Mouse (Mus musculus): ENCODE measurements around the gene Pla2g4d.
A peak's percentile ranks its signal among the peaks of the same experiment; 100 is the strongest.
"Not testable (repeated sequence)": the region's sequence is repeated elsewhere in the genome, so short reads cannot be mapped to it uniquely, and the experiment has no call there.

Gene Pla2g4d

DNA sequence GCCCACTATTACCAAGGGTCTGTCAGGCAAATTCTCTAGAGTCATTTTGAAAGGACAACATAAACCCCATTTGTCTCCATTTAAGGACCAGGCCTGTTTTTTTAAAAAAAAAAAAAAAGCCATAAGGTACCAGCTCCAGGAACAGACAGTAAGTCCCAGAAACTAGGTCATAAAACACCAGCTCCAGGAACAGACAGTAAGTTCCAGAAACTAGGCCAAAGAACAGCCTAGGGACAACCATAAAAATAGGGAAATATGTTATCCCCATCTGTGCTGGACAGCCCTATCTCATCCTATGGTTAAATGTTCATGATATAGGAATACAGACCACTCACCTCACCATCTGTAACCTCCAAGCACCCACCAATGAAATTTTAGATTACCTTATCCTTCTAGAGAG, 32.7 kb downstream of the Pla2g4d start:
- DNase-seq = no peak

DNA sequence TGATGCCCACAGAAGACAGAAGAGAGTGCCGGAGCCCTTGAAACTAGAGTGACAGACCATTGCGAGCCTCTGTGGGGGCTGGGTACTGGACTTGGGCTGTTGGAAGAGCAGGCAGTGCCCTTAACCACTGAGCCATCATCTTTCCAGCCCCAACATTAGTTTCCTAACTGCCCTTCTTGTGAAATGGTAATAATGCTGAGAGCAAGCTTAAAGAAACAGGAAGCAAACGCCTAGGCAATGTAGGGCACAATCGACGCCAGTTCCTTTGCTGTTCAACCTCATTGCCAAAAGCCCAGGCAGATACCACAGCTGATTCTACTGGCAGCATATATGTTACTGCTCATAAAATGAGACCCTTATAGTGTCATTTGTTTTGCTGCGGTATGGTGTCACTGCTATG, 36.4 kb downstream of the Pla2g4d start:
- DNase-seq = no peak

DNA sequence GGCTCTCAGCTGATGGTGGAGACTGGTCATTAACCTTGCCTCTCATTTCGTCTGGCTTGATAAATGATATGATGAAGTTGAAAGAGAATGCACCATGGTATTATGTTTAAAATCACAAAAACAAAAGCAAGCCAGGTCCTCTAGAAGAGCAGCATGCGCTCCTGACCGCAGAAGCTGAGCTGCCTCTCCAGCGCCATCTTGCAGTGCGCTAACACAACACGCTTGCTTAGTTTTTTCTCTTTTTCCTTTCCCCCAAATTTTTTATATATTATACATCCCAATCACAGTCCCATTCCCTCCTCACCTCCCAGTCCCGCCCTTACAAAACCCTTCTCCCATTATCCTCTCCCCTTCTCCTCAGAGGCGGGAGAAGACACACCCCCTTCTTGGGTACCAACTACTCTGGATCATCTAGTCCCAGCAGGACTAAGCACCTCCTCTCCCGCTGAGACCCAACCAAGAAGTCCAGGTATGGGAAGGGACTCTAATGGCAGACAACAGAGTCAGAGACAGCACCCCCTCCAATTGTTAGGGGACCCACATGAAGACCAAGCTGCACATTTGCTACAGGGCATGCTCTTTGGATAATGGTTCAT, 43.5 kb downstream of the Pla2g4d start:
- peak; percentile 40 for DNase-seq

GRCm38 (mm10) chr2:120244679-120245420, 44.1 kb downstream of the Pla2g4d start, which contains the start of gene Pla2g4e:
TSS of gene Pla2g4e (minus strand) at chr2:120245335.
- peak; percentile 55 for DNase-seq

- DNase-seq = peak; percentile 47
These were observed 45.0 kb downstream of the Pla2g4d start for GRCm38 (mm10) chr2:120243995-120244394.

DNA sequence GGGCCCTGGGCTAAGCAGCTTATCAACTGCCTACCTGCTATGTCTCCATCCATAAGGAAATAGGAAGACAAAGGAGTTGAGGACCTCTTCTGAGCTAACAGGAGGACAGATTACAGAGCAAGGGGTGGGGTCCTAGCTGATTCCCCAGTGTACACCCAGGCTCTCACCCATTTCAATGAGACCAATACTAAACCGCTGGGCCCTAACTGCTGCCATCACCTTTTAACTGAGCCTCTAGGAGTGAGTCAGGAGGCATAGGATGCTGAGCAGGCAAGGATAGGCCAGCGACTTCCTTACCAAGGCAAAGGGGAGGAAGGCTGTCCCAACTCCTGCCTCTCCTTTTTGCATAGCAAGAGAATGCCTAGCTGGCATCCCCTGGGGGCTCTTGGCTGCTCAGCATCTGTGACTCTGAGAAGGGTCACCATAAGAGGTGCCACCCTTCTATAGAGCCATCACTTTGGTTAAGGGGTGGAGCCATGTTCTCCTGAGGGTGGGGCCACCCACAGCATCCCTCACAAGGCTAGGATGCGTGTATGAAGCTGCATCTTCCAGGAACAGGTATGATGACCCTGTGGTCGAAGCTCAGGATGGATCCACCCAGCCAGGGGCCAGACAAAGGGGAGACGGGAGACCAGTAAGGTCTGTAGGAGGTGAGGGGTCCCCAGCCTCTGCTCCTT, 46.1 kb downstream of the Pla2g4d start:
- peak; percentile 55 for DNase-seq

GRCm38 (mm10) chr2:120238733-120239132, 50.3 kb downstream of the Pla2g4d start:
- DNase-seq = not testable (repeated sequence)

- DNase-seq = no peak
These were observed 51.2 kb downstream of the Pla2g4d start for GRCm38 (mm10) chr2:120237784-120238183.

DNA sequence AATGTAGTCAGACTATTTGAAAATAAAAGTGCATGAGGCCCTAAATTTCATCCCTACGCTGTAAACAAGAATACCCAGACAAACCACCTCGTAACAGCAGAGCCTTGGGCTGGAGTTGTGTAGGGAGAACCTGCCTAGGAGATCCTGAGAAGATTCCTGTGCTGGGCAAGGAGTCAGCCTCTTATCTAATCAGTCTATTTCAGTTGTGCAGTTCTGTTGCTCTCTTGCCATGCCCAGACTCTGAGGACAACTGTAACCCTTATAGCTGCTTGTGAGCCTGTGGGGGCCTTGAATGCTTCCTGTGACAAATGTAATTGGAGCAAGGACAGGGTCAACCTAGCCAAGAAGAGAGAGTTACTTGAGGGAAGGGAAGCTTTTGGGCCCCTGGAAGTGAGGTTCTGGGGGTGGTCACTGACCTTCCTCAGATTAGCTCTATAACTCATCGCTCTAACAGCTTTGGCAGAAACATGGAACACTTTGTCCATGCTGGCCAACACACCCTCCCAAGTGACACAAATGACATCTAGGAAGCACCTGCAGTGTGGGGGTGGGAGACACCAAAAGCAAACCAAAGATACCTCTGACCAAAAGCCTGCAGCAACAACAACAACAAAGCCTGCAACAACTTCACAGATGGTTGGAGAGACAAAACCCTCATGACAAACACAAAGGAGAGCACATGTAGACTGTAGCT, 52.9 kb downstream of the Pla2g4d start:
- no peak for DNase-seq

DNA sequence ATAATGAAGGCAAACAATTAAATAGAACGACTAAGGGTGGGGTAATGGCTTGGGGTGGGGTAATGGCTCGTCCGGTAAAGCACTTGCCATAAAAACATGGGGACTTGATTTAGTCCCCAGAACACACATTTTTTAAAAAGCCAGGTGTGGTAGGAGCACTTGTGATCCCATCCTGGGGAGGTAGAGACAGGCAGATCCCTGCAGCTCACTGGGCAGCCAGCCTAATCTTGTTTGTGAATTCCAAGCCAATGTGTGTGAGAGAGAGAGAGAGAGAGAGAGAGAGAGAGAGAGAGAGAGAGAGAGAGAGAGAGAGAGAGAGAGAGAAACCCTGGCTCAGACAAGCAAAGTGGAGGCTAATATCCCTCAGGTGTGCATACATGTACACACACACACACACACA, 53.6 kb downstream of the Pla2g4d start:
- DNase-seq = peak; percentile 55

GRCm38 (mm10) chr2:120231642-120232041, 57.4 kb downstream of the Pla2g4d start:
- DNase-seq = no peak

All from cerebellum, adult 11-12 months (tissue).